Mouse (Mus musculus) stomach, embryonic 16.5 days (tissue): Measurements from ENCODE around the gene Prodh2. TPM values are rescaled to one million over a fixed set of nuclear protein-coding genes. Genes with fewer than 3 reads are reported as not detected.

Source experiments
- ATAC-seq: fragments of 200-750 bp; cut with Nextera tagmentation; 2 replicates; pipeline ENCODE4 v1.8.0; 2017; ENCODE audit warnings: moderate number of reproducible peaks, moderate TSS enrichment; ENCODE audit not compliant: insufficient read depth, low FRiP score
- H3K27ac ChIP-seq: fragments of 300-500 bp; sonication (generic); 2 replicates; pipeline ENCODE4 v1.5.1; 2014; ENCODE audit warnings: low read length
- H3K27me3 ChIP-seq: fragments of 300-500 bp; sonication (generic); 2 replicates; pipeline ENCODE4 v1.6.1; 2014; ENCODE audit warnings: low read length, control low read depth, mixed read lengths; ENCODE audit not compliant: control insufficient read depth, insufficient read depth
- H3K36me3 ChIP-seq: fragments of 300-500 bp; sonication (generic); 2 replicates; pipeline ENCODE4 v1.6.1; 2014; ENCODE audit warnings: low read length; ENCODE audit not compliant: control insufficient read depth, insufficient read depth
- H3K4me1 ChIP-seq: fragments of 300-500 bp; sonication (generic); 2 replicates; pipeline ENCODE4 v1.6.1; 2014; ENCODE audit warnings: low read length, control low read depth, mixed read lengths; ENCODE audit not compliant: control insufficient read depth, insufficient read depth
- H3K4me2 ChIP-seq: fragments of 300-500 bp; sonication (generic); 2 replicates; pipeline ENCODE4 v1.6.1; 2014; ENCODE audit warnings: low read depth, low read length, mixed read lengths
- H3K4me3 ChIP-seq: fragments of 300-500 bp; sonication (generic); replicated peaks from 2 replicates; pipeline ENCODE4 v1.5.1; 2014; ENCODE audit warnings: mild to moderate bottlenecking, low read length
- H3K9ac ChIP-seq: fragments of 300-500 bp; sonication (generic); 2 replicates; pipeline ENCODE4 v1.6.1; 2014; ENCODE audit warnings: low read length
- H3K9me3 ChIP-seq: fragments of 300-500 bp; sonication (generic); replicated peaks from 2 replicates; pipeline ENCODE4 v1.6.1; 2016; ENCODE audit warnings: low read length, control low read depth; ENCODE audit not compliant: control insufficient read depth
- WGBS: fragments of 180-500 bp; shearing (Covaris S2); extraction: QIAGEN DNeasy Blood & Tissue Kit; methylation state at CpG from one replicate; pipeline ENCODE4 v1.1.7; 2014; 5-methylcytosine and 5-hydroxymethylcytosine counted together
- polyA plus RNA-seq: library from polyadenylated mRNA; unstranded; fragments of >200 nt; fragmentation: Nextera tagmentation; extraction: Ambion mirVana; gene quantifications from 2 replicates; pipeline ENCODE4 v1.2.1, GENCODE M21; 2015

The Prodh2 gene
- polyA plus RNA-seq, 1 experiment from 2014 or later: 4.0 TPM

GRCm38 (mm10) chr7:30456487-30456886 lies 36.9 kb upstream of the Prodh2 start:
- H3K9me3 ChIP-seq: no peaks in the 10 kb centered on the region
- peak overlapping the region; percentile 45; the same call in 1 of the 2 replicates for H3K4me2 ChIP-seq
- 1% methylated on average over 9 of the region's 9 CpGs for WGBS
- peak overlapping the region; percentile 28; the same call in 1 of the 2 replicates for H3K4me3 ChIP-seq
- H3K36me3 ChIP-seq: no peaks in the 10 kb centered on the region
- H3K4me1 ChIP-seq: peaks cover 7% of the 10 kb centered on the region; the same call in 1 of the 2 replicates
- no peak overlapping the region for H3K27ac ChIP-seq
- no peak overlapping the region for H3K9ac ChIP-seq
- ATAC-seq: no peak
- H3K27me3 ChIP-seq: peaks cover 87% of the 10 kb centered on the region

DNA sequence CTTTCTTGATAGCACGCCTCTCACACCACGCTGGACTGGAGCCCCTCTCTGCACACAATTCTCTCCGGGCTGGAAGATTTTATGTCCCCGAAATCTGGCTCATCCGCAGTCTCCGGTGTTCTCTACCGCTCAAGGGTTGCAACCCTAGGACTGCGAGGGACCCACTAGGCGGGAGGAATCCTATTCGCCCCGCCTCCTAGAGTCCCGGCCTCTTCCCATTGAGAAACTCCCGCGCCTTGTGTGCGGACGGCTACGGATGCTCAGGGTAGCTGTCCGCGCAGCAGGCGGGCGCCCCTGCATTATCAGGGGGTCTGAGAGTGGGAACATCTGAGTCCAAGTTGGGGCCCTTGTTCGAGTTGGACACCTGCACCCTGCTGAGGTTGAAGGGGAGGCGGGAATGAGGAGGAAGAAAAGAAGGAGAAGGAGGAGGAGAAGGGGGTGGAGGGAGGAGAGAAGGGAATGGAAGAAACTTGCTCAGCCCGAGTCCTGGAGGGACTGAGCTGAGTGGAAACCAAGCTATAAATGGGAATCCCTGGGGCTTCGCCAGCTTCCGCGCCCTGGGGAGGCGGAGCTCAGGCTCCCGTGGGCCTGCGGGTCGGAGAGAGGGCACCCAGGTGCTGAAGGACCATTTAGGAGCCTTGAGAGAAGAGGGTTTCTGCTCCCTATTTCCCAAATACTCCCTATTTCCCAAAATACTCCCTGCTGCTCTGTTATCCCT lies 36.4 kb upstream of the Prodh2 start:
- no peak overlapping the region for H3K27ac ChIP-seq
- H3K4me2 ChIP-seq: peak overlapping the region; percentile 45
- peaks cover 7% of the 10 kb centered on the region; the same call in 1 of the 2 replicates for H3K4me1 ChIP-seq
- H3K9me3 ChIP-seq: no peaks in the 10 kb centered on the region
- H3K9ac ChIP-seq: no peak overlapping the region
- H3K4me3 ChIP-seq: peak overlapping the region; percentile 28
- H3K36me3 ChIP-seq: no peaks in the 10 kb centered on the region
- peaks cover 91% of the 10 kb centered on the region for H3K27me3 ChIP-seq
- peak; percentile 18; the same call in 1 of the 2 replicates for ATAC-seq
- WGBS: under 1% methylated on average over 31 of the region's 31 CpGs

DNA sequence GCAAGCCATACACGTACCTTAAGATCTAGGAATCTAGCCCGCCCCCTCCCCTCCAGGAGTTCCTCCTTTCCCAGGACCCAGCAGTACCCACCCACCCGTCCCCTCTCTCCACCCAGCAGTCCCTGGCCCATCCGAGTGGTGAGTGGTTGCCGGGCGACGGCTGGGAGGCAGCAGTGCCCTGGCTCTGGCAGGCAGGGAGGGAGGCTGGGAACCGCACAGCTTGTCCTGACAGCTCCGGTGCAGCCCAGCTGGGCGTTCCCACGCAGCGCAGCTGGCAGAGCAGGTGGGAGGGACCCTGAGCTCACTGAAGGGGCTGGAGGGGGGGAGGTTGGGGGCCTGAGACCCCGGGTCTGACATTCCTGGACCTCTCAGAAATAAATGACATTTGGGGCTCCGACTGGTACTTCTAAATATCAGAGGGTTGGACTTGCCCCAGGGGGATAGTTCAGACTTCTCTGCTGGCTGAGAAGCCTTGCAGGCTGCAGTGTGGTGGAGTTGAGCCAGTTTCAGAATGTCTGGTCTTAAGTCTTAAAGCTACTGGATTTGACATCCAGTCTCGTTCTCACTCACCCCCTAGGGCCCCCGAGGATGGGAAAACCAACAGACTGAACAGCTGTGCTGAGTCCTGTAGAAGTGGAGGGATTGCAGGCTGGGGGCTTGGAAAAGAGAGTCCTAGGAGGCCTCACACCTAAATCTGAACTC lies 35.6 kb upstream of the Prodh2 start, which contains the start of the genes Kirrel2 and Nphs1:
Gene Kirrel2, minus strand, starts transcription at position 62 of the 702 bp plus-strand sequence.
Gene Nphs1, plus strand, starts transcription at position 687 of the 702 bp plus-strand sequence.
- Histone ChIP-seq H3K27ac (peak within 1 kb of the TSS; percentile 24; the same call in 1 of the 2 replicates), H3K9me3 (no peaks in the 10 kb centered on the region), H3K27me3 (peaks cover 90% of the 10 kb centered on the region), H3K9ac (peak within 1 kb of the TSS; percentile 11; the same call in 1 of the 2 replicates), H3K4me1 (peaks cover 7% of the 10 kb centered on the region; the same call in 1 of the 2 replicates), H3K4me3 (peak within 1 kb of the TSS; percentile 28), H3K36me3 (no peaks in the 10 kb centered on the region), H3K4me2 (peak within 1 kb of the TSS; percentile 45)
- ATAC-seq: peak; percentile 56
- WGBS: 1% methylated on average over 16 of the region's 16 CpGs

GRCm38 (mm10) chr7:30459484-30459883 lies 33.9 kb upstream of the Prodh2 start:
- Histone ChIP-seq H3K4me1 (peaks cover 7% of the 10 kb centered on the region; the same call in 1 of the 2 replicates), H3K27ac (no peak overlapping the region), H3K27me3 (peaks cover 85% of the 10 kb centered on the region), H3K4me2 (no peak overlapping the region), H3K4me3 (no peak overlapping the region), H3K36me3 (no peaks in the 10 kb centered on the region), H3K9ac (no peak overlapping the region), H3K9me3 (no peaks in the 10 kb centered on the region)
- WGBS: 41% methylated on average over 6 of the region's 6 CpGs
- ATAC-seq: no peak

DNA sequence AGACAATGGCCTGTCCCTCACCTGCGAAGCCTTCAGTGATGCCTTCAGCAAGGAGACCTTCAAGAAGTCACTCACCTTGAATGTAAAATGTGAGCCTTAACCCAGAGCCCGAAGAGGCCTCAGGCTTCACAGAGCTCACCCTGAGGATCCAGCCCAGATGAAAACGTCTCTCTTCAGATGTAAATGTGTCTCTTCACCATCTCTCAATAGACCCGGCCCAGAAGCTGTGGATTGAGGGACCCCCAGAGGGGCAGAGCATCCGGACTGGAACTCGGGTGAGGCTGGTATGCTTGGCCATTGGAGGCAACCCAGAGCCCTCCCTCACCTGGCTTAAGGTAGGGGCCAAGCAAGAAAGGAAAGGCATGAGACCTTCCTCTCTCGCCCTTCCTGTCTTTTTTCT lies 29.9 kb upstream of the Prodh2 start:
- H3K4me2 ChIP-seq: no peak overlapping the region
- H3K36me3 ChIP-seq: no peaks in the 10 kb centered on the region
- WGBS: 34% methylated on average over 7 of the region's 7 CpGs
- no peaks in the 10 kb centered on the region for H3K4me1 ChIP-seq
- H3K9ac ChIP-seq: no peak overlapping the region
- peaks cover 80% of the 10 kb centered on the region for H3K27me3 ChIP-seq
- H3K27ac ChIP-seq: no peak overlapping the region
- H3K4me3 ChIP-seq: no peak overlapping the region
- no peaks in the 10 kb centered on the region for H3K9me3 ChIP-seq
- no peak for ATAC-seq

DNA sequence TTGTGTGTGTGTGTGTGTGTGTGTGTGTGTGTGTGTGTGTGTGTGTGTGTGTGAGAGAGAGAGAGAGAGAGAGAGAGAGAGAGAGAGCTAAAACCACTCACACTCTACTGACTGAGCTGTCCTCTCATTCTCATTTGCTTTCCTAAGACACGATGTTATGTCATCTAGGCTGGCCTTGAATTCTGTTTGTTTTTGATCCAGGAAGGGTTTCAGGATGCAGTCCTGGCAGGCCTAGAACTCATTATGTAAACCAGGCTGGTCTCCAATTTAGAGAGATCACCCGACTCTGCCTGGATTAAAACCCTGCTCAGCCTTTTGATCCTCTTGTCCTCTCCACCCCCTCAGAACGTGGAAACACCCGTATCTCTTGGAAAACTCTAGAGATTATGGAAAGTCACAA lies 29.4 kb upstream of the Prodh2 start:
- Histone ChIP-seq H3K27ac (no peak overlapping the region), H3K36me3 (no peaks in the 10 kb centered on the region), H3K27me3 (peaks cover 77% of the 10 kb centered on the region), H3K4me1 (no peaks in the 10 kb centered on the region), H3K9me3 (no peaks in the 10 kb centered on the region), H3K4me2 (no peak overlapping the region), H3K4me3 (no peak overlapping the region), H3K9ac (no peak overlapping the region)
- 14% methylated on average over 4 of the region's 4 CpGs for WGBS
- no peak for ATAC-seq

- no peak overlapping the region for H3K9ac ChIP-seq
- no peak overlapping the region for H3K27ac ChIP-seq
- peaks cover 68% of the 10 kb centered on the region for H3K27me3 ChIP-seq
- no peak overlapping the region for H3K4me3 ChIP-seq
- 13% methylated on average over 6 of the region's 6 CpGs for WGBS
- no peaks in the 10 kb centered on the region for H3K4me1 ChIP-seq
- no peaks in the 10 kb centered on the region for H3K9me3 ChIP-seq
- no peaks in the 10 kb centered on the region for H3K36me3 ChIP-seq
- no peak overlapping the region for H3K4me2 ChIP-seq
- ATAC-seq: no peak
These were observed 28.6 kb upstream of the Prodh2 start for GRCm38 (mm10) chr7:30464816-30465300.

GRCm38 (mm10) chr7:30472411-30472810 lies 21.0 kb upstream of the Prodh2 start:
- peaks cover 5% of the 10 kb centered on the region; the same call in 1 of the 2 replicates for H3K27me3 ChIP-seq
- H3K9ac ChIP-seq: no peak overlapping the region
- H3K4me2 ChIP-seq: no peak overlapping the region
- WGBS: 50% methylated on average over 5 of the region's 5 CpGs
- H3K27ac ChIP-seq: no peak overlapping the region
- H3K4me1 ChIP-seq: no peaks in the 10 kb centered on the region
- no peak overlapping the region for H3K4me3 ChIP-seq
- H3K9me3 ChIP-seq: no peaks in the 10 kb centered on the region
- H3K36me3 ChIP-seq: no peaks in the 10 kb centered on the region
- ATAC-seq: no peak

DNA sequence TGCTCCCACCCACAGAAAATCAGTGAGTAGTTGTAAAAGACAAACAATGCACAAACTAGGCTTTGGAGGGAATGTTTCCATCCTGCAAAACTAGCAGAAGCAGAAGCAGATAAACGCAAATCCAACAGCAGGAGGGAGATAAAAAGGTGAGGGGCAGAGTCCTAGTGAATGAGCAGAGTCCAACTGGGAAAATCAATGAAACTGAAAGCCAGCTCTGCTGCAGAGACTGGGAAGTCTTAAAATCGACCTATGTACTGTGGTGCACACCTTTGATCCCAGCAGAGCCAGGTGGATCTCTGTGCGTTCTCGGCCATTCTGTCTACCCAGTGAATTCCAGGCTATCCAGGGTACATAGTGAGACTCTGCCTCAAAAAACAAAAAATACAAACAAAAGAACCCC lies 18.4 kb upstream of the Prodh2 start:
- Histone ChIP-seq H3K36me3 (no peaks in the 10 kb centered on the region), H3K4me1 (peaks cover 5% of the 10 kb centered on the region; the same call in 1 of the 2 replicates), H3K27ac (no peak overlapping the region), H3K4me3 (no peak overlapping the region), H3K4me2 (no peak overlapping the region), H3K27me3 (no peaks in the 10 kb centered on the region), H3K9ac (no peak overlapping the region), H3K9me3 (no peaks in the 10 kb centered on the region)
- WGBS: 54% methylated on average over 4 of the region's 4 CpGs
- no peak for ATAC-seq
